Mouse (Mus musculus) E14TG2a.4 (cell line): ENCODE measurements around the gene Uchl4.

Experiments used
- CTCF ChIP-seq: conservative IDR thresholded peaks from 2 replicates; pipeline ENCODE4 v1.5.1; 2014; ENCODE audit warnings: low read length
- NANOG ChIP-seq: IDR thresholded peaks from 2 replicates; pipeline ENCODE4 v1.6.1; 2014; ENCODE audit warnings: borderline replicate concordance, low read length, mixed read lengths

DNA sequence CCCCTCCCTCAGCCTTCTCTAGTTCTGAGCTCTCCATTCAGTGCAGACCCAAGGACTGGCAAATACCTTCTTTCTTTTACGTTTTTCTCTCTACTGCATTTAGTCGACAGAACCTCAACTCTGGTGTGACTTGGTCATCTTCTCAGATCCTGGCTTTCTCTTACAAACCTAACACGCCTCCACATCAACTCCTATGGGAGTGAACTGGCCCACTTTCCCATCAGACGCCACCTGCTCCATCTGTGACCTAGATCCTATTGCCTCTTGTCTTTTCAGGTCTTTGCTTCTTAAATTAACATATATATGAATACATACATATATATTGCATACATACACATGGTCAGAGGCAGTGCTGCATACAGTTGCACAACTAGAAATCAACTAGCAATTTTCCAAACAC lies 38.8 kb downstream of the Uchl4 start:
- no peak for TF ChIP-seq CTCF
- no peak for TF ChIP-seq NANOG
